Mouse (Mus musculus) regulatory T cell (primary cell): ENCODE data around the gene Rps6kl1.

Experiments
- in situ Hi-C: fragments of 300-600 bp; cut with MboI, MseI; formaldehyde crosslinking; loops from one replicate; pipeline ENCODE4 v1.15.1; 2025; ENCODE audit warnings: high pct_unique_total_duplicates

The Rps6kl1 gene

DNA sequence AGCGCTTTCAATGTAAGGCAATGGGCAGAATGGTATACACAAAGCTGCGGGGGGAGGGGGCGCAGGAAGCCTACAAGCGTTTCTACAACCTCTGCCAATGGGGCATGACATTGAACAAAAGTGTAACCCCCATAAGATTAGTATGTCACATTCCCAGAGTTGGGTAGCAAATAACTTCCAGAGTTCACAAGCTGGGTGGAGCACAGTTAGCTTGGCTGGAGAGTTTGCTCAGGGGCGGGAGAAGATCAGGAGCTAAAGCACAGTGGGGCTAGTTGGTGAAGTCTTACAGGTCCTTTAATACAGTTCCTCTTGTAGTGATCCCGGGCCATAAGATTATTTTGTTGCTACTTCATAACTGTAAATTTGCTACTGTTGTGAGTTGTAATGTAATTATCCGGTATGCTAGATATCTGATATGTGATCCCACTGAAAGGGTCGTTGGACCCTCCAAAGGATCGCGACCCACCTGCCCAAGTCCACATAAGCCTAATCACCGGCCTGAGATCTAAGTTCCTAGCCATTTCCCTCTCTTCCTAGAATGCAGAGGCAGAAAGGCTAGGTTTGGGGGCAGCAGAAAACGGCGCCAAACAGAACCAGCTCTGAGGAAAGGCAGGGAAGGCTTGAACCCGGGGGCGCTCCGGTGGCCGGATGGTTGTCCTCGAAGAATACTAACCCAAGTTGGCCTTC lies 40.9 kb downstream of the Rps6kl1 start:
- in situ Hi-C loops = no loop called here

DNA sequence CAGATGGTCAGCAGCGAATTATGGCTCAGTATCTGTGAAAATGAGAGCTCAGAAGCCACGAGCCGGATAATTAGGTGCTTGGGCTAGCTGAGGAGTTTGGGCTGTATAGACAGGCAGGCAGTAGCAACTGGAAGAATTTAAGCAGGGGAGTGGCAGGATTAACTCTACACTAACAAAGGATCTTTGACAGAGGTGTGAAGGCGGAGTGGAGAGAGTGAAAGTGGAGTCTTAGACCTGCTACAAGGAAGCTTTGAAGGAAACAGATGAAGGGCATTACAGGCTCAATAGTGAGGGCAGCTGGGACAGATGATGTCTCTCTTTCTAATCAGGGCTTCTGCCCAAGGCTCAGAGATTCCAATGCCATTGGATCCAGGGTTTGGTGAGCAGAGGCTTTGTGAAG lies 41.6 kb downstream of the Rps6kl1 start:
- in situ Hi-C loops = no loop called here

DNA sequence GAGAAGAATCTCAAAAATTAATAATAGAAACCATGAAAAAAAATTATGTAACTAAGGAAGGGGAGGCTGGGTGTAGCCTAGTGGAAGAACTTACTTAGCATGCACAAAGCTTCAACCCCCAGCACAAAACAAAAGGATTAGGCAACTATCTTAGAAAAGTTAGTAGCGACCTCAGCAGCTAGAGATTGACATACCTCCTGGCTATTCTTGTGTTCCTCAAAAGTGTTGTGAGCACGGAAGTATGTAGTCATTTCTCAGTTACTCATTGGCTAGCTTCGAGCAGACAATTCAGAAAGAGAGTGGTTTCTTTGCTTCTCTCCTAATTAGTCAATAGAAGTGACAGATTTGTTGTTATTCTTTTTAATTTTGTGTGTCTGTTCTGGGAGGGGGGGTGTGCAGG lies 42.4 kb downstream of the Rps6kl1 start:
- in situ Hi-C loops = no loop called here

DNA sequence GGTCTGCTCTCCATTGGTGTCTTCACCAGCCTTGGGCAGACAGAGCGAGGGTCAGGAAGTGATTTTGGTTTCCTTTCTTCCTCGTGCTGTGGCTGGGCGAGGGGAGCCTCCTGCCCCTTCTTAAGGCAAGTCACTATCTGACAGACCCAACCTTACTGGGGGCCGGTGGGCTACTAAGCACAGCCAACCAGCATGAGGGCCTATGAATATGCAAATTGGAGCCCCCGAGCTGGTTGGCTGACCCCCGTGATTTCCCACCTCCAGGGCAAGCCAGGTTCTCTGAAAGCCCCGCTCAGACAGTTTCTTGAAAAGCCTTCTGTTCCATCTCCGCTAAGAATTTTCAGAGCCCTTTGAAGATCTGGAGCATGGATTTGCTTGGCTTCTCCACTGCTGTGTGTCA lies 44.8 kb downstream of the Rps6kl1 start:
- in situ Hi-C loops = no loop called here

DNA sequence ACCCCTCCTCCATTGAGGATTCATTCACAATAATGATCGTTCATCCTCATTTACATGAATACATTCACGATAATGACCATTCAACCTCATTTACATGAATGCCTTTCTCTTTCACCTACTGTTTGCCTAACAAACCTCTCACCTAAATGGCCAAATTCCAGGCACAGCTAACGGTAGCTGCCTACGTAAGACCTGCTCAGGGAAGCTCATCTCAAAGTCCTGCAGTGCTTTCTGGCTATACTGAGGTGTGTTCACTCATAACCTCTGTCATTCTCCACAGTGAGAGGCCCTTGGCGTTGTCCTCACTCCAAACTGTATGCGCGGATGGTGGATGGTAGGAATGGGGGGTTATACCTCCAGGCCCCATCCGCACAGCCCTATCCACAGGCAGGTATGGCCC lies 46.3 kb downstream of the Rps6kl1 start:
- in situ Hi-C loops = no loop called here

DNA sequence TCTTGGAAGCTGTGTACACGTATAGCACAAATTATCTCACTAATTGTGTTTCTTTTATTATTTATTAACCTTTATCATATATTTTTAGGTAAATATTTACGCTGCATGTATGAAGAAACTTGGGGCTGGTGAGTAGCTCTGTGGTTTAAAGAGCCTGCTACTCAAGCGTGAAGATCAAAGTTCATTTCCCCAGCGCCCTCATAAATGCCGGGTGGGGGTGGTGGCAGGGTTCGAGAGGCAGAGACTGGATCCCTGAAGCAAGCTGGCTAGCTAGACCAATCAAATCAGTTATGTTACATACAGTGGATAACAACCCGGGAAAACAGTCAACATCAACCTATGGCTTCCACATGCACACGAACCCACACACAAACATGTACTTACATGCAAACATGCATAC lies 48.0 kb downstream of the Rps6kl1 start:
- in situ Hi-C loops = no loop called here

DNA sequence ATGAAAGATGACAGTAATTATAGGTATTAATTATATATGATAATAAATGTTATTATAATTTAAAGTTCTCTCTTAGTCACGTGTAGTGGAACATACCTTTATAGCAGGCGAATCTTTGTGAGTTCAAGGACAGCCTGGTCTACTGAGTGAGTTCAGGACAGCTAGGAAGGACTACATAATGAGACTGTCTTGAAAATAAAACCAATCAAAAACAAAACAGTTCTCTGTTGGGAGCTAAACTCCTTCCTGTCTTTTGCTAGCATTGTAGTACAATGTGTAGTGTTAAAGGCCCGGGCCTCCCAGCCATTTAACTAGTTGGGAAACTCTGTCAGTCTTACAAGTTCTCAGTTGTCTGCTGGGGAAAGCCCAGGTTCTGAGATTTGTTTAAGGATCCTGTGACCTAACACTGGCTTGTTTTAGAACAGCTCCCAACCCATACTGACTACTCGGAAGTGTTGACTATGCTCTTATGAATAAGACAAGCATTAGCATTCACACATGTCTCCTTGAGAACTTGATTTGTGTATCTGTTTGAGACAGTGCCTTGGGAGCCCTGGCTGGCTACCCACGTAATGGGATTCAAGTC lies 49.5 kb downstream of the Rps6kl1 start:
- in situ Hi-C loops = no loop called here

DNA sequence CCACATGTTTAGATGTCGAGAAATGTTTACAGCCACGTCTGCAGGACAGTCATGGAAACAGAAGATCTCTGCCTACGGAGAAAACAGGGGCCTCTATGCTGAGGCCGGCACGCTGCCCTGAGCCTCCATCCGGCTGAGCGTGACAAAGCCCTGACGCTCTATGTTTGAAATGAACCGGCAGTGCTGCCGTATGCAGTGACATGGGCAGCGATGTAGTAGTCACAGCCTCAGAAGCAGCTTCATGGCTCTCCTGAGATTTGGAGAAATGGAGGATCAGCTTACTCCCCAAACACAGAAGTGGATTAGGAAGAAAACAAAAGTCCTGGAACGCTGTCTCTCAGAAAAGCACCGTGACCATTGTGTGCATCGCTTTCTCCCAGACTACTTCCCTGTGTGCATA lies 50.1 kb downstream of the Rps6kl1 start:
- in situ Hi-C loops = no loop called here

DNA sequence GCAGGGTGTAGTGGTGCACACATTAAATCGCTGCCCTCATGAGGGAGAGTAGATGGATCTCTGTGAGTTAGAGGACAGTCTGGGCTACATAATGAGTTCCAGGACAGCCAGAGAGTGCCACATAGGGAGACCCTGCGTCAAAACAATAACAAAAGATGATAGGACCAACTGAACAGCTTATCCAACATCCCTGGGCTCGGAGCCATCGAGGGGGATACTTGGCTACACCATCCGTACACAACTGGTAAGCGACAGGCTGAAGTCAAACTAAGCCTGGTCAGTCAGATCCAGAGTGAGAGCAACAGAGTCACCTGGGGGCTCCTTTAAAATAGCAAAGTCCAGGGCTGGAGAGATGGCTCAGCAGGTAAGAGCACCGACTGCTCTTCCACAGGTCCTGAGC lies 55.2 kb downstream of the Rps6kl1 start:
- in situ Hi-C loops = no loop called here

DNA sequence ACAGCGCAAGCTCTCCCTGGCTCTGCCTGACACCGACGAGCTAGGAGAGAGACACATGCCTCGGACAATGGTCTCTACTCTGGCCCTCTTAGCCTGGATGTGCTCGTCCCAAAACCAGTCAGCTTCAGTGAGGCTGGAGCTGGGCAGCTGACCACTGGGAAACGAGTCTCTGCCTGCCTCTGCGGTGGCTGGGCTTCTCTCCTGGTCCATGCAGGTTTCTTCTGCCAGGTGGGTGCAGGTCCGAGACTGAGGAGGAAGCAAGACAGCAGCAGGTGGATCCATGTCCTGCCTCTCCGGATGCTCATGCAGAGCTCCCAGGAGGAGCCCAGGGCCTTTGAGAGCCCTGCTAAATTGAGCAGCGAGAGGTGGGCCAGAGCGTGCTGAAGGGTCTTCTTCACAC lies 55.9 kb downstream of the Rps6kl1 start:
- in situ Hi-C loops = no loop called here

DNA sequence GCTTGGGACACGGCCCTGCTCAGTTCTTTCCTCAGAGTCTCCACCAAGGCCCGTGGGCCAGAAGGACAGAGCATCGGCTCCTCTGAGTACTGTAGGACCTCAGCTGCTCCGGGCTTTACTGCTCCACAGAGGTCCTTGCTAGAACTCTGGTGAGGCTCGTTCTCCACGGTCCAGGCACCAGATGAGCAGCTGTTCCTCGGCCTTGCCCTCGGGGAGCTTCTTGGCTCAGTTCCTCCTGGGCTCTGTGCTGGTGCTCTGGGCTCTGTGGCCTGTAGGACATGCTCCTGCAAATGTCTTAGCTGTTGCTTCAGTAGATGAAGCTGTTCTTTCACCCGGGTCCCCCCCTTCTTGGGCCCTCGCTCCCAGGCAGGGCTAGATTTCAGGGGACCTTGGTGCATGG lies 56.4 kb downstream of the Rps6kl1 start:
- in situ Hi-C loops = no loop called here

DNA sequence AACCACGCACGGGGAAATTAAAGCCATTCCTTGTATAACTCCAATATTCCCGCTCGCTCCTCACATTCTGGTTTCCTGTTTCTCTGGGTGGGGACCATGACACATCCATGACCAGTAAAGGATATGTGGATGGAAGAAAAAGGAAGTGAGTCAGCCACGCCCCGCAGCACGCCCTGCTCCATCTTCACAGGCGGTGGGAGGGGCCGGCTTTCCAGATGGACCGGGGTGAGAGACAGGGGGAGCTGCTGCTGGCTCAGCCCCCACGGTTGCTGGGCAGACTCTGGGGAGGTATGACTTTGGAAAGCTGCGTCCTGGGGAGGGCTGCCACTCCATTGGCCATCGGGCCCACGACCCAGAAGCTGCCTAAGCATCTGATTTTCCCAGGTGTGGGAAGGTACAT lies 57.1 kb downstream of the Rps6kl1 start:
- in situ Hi-C loops = no loop called here

DNA sequence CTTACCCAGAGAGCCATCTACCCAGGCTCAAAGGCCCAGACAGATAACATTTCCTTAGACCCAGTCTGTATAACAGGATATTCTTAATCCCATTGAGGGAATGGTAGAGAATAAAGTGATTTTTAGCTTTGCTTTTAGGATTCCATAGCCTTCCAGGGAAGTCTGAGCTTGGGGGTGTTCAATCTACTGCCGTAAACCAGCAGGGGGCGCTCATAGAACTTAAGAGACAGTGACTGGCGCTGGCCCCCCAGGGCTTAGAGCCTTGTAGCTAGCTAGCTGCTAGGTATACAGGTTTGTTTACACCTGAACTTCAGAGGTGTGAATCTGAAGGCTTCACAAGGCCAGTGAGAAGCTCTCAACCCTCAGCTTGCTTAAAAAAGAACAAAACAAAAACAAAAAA lies 58.9 kb downstream of the Rps6kl1 start:
- in situ Hi-C loops = no loop called here

DNA sequence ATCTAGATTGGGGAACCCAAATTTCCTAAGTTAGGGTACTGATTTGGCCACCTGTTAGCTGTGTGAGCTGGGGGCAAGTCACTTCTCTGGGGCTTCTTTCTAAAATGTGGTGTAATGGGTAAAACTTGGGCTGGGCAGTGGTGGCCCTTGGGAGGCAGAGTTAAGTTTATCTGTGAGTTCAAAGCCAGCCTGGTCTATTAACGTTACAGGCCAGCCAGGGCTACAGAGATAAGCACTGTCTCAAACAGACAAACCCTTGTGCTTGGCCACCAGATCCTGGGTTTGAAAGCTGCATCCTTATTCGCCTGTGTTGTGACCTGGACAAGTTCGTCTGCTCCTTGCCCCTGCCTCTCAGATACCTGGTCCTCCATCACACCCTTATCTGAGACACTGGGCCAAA lies 59.9 kb downstream of the Rps6kl1 start:
- in situ Hi-C loops = no loop called here

DNA sequence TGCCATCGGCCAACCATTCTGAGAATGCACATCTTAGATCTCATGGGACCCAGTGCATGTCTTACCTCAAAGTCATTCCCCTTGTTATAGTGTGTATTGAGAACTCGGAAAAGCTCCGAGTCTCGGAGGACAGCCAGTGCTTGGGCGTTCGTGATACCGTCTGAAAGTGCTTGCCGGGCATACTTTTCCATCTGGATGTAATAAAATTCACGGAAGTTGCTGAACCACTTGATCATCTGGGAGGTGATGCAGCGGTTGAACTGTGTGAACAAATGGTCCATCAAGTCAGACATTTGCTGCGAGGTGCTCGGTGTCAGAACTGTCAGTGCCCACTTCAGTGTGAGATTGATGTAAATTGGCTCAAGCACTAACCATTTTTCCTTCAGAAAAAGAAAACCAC lies 63.2 kb downstream of the Rps6kl1 start:
- in situ Hi-C loops = no loop called here
